Mouse (Mus musculus) embryonic fibroblast, embryonic 13.5 days (primary cell): ENCODE measurements at regions not wholly inside any gene's neighbourhood (a gene's known extent, or its start where the extent isn't known, plus 50 kb on each side); places are given as distances from the start of the nearest gene placed in this dataset.

Experiments
- CTCF ChIP-seq: IDR thresholded peaks from 2 replicates; pipeline ENCODE4 v1.5.1; 2011; ENCODE audit warnings: mild to moderate bottlenecking, control low read depth, low read length, moderate library complexity, borderline replicate concordance; ENCODE audit not compliant: insufficient read depth
- POLR2A ChIP-seq: IDR thresholded peaks from 2 replicates; pipeline ENCODE4 v1.6.1; 2011; ENCODE audit warnings: low read depth, mild to moderate bottlenecking, control low read depth, low read length, moderate library complexity

DNA sequence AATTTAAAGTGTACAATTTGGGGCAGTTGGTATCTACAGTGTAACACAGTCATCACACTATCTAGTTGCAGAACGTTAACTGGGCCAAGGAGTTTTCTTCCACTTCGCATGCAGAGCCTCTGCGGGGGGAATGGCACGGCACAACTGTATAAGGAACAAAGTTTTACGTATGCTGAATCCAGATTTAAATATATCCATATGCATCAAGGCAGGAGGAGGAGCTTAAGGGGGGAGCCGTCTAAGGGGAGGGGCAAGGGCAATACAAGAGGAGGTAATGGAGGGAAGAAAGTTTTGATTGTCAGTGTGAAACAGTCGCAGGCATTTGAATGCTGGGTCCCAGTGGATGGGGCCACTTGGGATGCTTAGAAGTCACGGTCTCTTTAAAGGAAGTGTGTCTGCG, 68.6 kb upstream of the Foxk1 start:
- TF ChIP-seq POLR2A (no peak), CTCF (no peak)
